Mouse (Mus musculus): ENCODE data around the gene Tspan15. TPM values are rescaled to one million over a fixed set of nuclear protein-coding genes. Genes with fewer than 3 reads are reported as not detected.

Gene Tspan15
- polyA plus RNA-seq, 1 experiment from 2014 or later = 22.2 TPM

DNA sequence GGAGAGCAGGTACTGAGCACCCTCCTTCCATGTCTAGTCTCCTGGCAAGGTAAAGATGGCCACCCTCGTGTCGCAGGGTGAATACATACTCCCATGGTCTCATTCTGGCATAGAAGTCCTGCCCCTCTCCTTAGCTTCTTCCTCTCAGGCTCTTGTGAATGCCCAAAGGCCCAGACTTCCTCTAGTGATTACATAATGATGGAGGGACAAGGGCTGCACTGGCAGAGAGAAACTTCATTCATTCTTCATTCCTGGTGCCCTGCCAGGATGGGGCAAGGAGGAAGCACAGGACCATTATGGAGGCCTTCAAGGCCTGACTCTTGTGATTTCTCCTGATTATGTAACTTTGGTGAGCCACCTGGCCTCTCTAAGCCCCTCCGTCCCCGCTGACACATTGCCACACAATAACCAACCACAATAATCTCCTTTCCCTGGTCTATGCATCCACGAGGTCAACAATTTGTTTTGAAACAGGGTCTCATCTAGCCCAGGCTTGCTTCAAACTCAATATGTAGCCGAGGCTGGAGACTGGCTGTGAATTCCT lies 48.5 kb downstream of the Tspan15 start:
- Histone ChIP-seq H3K4me2 (no peak overlapping the region), H3K27ac (replicated peaks) (no peak overlapping the region), H3K9me3 (peaks cover 8% of the 10 kb centered on the region; the same call in 1 of the 2 replicates), H3K4me3 (no peak overlapping the region), H3K36me3 (no peaks in the 10 kb centered on the region), H3K9ac (no peak overlapping the region), H3K4me1 (replicated peaks) (no peaks in the 10 kb centered on the region), H3K27me3 (peaks cover 75% of the 10 kb centered on the region)
- 69% methylated on average over 6 of the region's 6 CpGs for WGBS
- ATAC-seq (ENCODE audit: low read depth) = 0 out of 2 replicates have a peak, but pooled peaks have one; percentile 21

DNA sequence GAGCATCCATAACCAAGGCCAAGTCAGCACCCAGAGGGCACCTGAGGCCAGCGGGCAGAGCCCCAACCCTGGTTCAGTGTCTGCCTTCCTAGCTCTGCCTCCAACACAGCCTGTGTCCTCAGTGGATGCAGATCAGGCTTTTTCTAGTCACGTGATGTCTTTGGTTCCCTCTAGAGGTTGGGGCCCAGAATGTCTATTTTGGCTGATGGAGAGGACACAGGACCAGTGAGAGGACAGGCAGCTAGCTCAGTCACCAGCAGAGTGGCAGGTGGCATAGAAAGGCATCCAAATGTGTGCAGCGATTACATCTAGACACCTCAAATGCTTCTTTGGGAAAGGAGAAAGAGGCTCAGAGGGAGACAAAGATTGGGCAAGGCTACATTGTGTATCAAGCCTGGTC lies 49.4 kb downstream of the Tspan15 start:
- Histone ChIP-seq H3K4me3 (no peak overlapping the region), H3K36me3 (no peaks in the 10 kb centered on the region), H3K4me2 (no peak overlapping the region), H3K27me3 (peaks cover 82% of the 10 kb centered on the region), H3K27ac (replicated peaks) (no peak overlapping the region), H3K9me3 (peaks cover 8% of the 10 kb centered on the region; the same call in 1 of the 2 replicates), H3K9ac (no peak overlapping the region), H3K4me1 (replicated peaks) (no peaks in the 10 kb centered on the region)
- 57% methylated on average over 3 of the region's 3 CpGs for WGBS
- ATAC-seq (ENCODE audit: low read depth) = no peak

DNA sequence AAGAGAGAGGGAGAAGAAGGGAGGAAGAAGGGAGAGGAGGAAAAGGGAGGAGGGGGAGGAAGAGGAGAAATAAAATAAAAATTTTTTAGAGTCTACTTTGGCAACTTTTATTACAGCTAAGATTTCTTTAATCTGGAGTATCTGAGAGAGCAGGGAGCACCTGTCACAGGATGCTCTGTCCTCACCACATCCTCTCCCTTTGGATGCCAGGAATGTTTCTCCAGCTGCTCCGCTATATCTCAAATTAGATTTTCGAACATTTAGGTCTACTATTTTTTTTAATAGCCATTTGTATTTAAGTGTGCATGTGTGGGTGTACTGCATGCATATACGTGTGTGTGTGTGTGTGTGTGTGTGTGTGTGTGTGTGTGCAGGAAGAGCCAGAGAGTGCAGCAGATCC lies 51.1 kb downstream of the Tspan15 start:
- no peak overlapping the region for H3K27ac ChIP-seq (replicated peaks)
- peaks cover 90% of the 10 kb centered on the region for H3K27me3 ChIP-seq
- peaks cover 15% of the 10 kb centered on the region; the same call in 1 of the 2 replicates for H3K9me3 ChIP-seq
- 92% methylated on average over 3 of the region's 3 CpGs for WGBS
- no peak for ATAC-seq (ENCODE audit: low read depth)
- H3K4me2 ChIP-seq = no peak overlapping the region
- no peak overlapping the region for H3K4me3 ChIP-seq
- no peaks in the 10 kb centered on the region for H3K36me3 ChIP-seq
- no peak overlapping the region for H3K9ac ChIP-seq
- 0 out of 2 replicates have a peak, but pooled peaks cover 3% of the 10 kb centered on the region for H3K4me1 ChIP-seq (replicated peaks)

DNA sequence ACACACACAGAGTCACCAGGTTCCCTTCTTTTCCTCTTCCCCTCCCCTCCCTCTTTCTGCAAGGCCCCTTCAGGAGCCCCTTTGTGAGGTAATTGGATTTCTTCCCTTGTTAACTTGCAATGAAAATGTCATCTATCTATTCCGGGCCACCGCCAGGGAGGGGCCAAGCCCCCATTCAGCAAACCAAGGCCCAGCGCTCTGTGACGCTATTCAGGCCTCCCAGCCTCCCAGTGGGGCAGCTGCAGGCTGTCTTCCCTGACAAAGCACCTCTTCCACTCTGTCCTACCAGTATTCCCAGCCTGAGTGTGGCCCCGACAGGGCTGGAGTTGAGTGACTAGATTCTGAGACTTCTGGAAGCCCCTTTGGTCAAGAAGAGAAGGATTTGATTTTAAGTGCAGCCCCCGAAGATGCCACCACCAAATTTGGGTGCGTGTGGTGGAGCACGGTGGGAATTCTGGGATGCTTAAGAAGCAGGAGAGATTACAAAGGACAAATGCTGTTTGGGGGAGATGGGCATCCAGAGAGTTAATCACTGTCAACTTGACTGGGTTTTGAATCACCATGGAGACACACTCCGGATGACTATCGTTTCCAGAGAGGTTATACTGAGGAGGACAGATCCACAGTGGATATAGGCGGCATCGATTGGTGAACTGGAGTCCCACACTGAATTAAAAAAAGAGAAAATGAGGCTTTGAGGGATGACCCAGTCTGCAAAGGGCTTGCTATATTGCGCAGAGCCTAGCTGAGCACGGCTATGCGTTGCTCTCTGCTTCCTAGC lies 56.3 kb downstream of the Tspan15 start:
- H3K27me3 ChIP-seq = peaks cover 88% of the 10 kb centered on the region

DNA sequence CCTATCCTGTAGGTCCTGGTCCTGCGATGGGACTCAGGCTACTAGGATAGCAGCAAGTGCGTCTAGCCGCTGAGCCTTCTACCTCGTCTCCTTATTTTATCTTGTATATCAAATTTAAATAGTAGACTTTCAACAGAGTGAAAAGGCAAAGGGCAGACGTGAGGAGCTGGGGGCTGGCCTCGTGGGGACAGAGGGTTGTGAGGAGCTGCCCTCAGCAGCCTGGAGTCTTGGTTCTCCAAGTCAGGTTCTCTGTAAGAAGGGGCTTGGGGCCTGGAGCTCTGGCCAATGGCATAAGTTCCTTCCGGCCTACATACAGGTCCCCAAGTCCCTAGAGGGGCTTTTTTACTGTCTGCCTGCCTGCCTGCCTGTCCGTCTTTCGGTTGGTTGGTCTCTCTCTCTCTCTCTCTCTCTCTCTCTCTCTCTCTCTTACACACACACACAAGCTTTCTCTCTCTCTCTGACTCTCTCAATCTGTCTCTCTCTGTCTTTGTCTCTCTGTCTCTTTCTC lies 57.1 kb downstream of the Tspan15 start:
- Histone ChIP-seq H3K9me3 (peaks cover 15% of the 10 kb centered on the region; the same call in 1 of the 2 replicates), H3K4me3 (no peak overlapping the region), H3K9ac (no peak overlapping the region), H3K27me3 (peaks cover 86% of the 10 kb centered on the region), H3K4me1 (replicated peaks) (peaks cover 24% of the 10 kb centered on the region), H3K36me3 (no peaks in the 10 kb centered on the region), H3K4me2 (no peak overlapping the region), H3K27ac (replicated peaks) (no peak overlapping the region)
- 13% methylated on average over 9 of the region's 9 CpGs for WGBS
- ATAC-seq (ENCODE audit: low read depth) = no peak

More for the DNA sequence above, 56.3 kb downstream of the Tspan15 start:
- 0 out of 2 replicates have a peak overlapping the region, but pooled peaks have one; percentile 31 for H3K9ac ChIP-seq
- no peaks in the 10 kb centered on the region for H3K36me3 ChIP-seq
- no peak overlapping the region for H3K4me2 ChIP-seq
- ATAC-seq (ENCODE audit: low read depth) = peak; percentile 77
- H3K4me3 ChIP-seq = no peak overlapping the region
- 26% methylated on average over 15 of the region's 15 CpGs for WGBS
- H3K9me3 ChIP-seq = peaks cover 15% of the 10 kb centered on the region; the same call in 1 of the 2 replicates
- peaks cover 24% of the 10 kb centered on the region for H3K4me1 ChIP-seq (replicated peaks)
- H3K27ac ChIP-seq (replicated peaks) = no peak overlapping the region

DNA sequence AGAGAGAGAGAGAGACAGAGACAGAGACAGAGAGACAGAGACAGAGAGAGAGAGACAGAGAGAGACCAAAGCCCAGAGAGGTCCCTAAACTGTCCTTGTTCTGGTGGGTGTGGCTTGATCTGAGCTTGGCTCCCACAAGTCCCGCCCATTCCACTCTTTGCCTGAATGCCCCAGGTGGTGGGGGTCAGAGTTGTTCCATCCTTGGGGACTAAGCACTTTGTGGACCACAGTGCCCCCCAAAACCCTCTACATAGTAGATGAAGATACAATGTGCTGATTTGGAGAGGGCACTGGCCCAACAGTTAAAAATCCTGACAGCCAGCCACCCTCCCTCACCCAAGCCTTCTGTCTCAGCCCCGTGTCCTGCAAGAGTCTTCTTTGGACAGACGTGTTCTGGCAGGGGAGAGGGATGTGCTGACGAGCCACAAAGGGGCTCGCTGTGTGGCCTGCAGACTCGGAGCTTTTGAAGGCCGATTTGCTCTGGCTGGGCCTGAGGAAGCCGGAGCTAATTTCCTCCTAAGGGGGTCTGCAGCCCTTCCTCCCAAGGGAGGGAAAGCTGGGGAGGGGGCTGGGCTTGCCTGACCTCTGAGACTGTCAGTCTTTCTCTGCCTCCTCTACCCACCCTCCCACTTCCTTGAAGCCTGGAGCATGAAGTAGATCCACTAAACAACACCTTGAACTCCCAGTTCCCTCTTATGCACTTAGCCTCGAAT lies 58.1 kb downstream of the Tspan15 start:
- H3K27me3 ChIP-seq = peaks cover 86% of the 10 kb centered on the region
- H3K4me2 ChIP-seq = no peak overlapping the region
- 2% methylated on average over 9 of the region's 9 CpGs for WGBS
- H3K36me3 ChIP-seq = no peaks in the 10 kb centered on the region
- peaks cover 24% of the 10 kb centered on the region for H3K4me1 ChIP-seq (replicated peaks)
- H3K4me3 ChIP-seq = no peak overlapping the region
- 0 out of 2 replicates have a peak overlapping the region, but pooled peaks have one; percentile 8 for H3K9ac ChIP-seq
- peak; percentile 56 for ATAC-seq (ENCODE audit: low read depth)
- peak overlapping the region; percentile 23; the same call in 1 of the 2 replicates for H3K27ac ChIP-seq (replicated peaks)
- H3K9me3 ChIP-seq = peaks cover 9% of the 10 kb centered on the region; the same call in 1 of the 2 replicates

DNA sequence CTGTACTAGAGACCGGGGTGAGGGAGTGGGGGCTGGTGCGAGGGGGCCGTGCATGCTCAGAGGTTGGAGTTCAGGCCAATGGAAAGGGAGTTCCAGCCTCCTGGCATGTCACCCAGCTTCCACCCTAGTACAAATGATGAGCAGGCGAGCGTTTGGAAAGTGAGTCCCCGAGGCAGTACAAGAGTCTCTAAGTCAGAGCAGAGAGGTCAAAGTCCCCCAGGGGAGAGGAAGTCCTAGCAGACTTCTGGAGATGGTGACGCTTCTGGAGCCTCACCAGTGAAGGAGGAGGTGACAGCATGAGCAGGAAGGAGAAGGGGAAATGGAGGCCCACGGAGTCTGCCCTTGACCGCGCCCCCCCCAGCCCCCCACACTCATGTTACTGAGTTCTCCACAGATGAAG lies 68.6 kb downstream of the Tspan15 start:
- 41% methylated on average over 10 of the region's 10 CpGs for WGBS

DNA sequence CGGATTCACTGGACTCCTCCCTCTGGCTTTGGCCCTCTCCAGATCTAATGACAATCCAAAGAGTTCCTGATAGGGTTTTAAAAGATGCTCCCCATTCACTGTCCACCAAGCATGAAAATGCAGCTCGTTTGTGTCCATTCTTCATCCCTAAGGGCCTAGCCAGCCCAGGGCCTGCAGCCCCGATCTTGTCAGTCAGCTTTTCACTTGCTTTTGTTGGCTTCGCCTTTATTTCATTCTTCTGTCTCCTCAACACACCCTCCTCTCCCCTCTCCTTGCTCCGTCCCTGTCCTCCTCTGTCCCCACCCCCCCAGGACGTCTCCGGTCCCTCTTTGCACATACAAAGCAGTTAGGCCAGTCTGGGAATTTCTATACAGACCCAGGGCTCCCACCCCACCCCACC lies 81.1 kb downstream of the Tspan15 start:
- 5% methylated on average over 7 of the region's 7 CpGs for WGBS
- peaks cover 9% of the 10 kb centered on the region; the same call in 1 of the 2 replicates for H3K4me1 ChIP-seq (replicated peaks)
- no peaks in the 10 kb centered on the region for H3K36me3 ChIP-seq
- H3K4me3 ChIP-seq = no peak overlapping the region
- H3K9ac ChIP-seq = 0 out of 2 replicates have a peak overlapping the region, but pooled peaks have one; percentile 22
- peaks cover 92% of the 10 kb centered on the region for H3K27me3 ChIP-seq
- peaks cover 12% of the 10 kb centered on the region for H3K9me3 ChIP-seq
- H3K27ac ChIP-seq (replicated peaks) = no peak overlapping the region
- H3K4me2 ChIP-seq = no peak overlapping the region
- no peak for ATAC-seq (ENCODE audit: low read depth)

More for the DNA sequence above, 68.6 kb downstream of the Tspan15 start:
- H3K9me3 ChIP-seq = no peaks in the 10 kb centered on the region
- no peak overlapping the region for H3K27ac ChIP-seq (replicated peaks)
- peaks cover 10% of the 10 kb centered on the region; the same call in 1 of the 2 replicates for H3K4me1 ChIP-seq (replicated peaks)
- no peak overlapping the region for H3K9ac ChIP-seq
- no peak overlapping the region for H3K4me3 ChIP-seq
- no peak for ATAC-seq (ENCODE audit: low read depth)
- H3K36me3 ChIP-seq = no peaks in the 10 kb centered on the region
- H3K27me3 ChIP-seq = peaks cover 80% of the 10 kb centered on the region
- H3K4me2 ChIP-seq = no peak overlapping the region

DNA sequence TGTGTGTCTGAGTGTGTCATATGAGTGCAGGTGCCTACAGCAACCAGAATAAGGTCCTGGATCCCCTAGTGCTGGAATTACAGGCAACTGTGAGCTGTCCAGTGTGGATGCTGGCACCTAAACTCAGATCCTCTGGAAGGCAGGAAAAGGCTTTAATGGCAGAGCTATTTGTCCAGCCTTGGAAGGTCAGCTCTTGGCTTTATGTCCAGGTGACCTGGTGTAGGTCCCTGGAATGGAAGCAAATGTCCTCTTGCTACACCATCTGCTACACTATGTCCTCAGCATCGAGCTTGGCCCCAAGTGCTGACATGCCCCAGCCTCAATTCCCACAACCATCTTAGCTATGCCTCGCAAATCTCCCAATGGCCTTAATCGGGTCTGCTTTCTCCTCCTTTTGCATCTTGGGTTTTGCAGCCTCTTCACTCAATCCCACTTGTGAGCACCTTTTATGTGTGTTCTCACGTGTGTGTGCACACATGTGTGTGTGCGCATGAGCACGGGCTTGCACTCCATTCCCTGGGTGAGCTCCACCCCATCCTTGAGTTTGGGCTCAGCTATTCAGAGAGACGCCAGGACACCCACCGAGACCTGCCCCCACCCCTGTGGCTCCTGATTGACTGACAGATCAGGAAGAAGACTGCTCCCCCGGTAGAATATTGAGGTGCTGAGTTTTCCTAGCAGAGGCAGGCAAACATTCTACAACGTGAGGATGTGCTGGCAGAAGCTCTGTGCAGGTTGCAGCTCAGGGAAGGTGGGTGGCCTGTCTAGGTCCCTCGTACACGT lies 83.4 kb downstream of the Tspan15 start:
- Histone ChIP-seq H3K27me3 (peaks cover 88% of the 10 kb centered on the region), H3K9ac (no peak overlapping the region), H3K36me3 (no peaks in the 10 kb centered on the region), H3K4me1 (replicated peaks) (peaks cover 9% of the 10 kb centered on the region; the same call in 1 of the 2 replicates), H3K4me3 (no peak overlapping the region), H3K9me3 (no peaks in the 10 kb centered on the region), H3K27ac (replicated peaks) (no peak overlapping the region), H3K4me2 (no peak overlapping the region)
- ATAC-seq (ENCODE audit: low read depth) = no peak
- 51% methylated on average over 12 of the region's 12 CpGs for WGBS

DNA sequence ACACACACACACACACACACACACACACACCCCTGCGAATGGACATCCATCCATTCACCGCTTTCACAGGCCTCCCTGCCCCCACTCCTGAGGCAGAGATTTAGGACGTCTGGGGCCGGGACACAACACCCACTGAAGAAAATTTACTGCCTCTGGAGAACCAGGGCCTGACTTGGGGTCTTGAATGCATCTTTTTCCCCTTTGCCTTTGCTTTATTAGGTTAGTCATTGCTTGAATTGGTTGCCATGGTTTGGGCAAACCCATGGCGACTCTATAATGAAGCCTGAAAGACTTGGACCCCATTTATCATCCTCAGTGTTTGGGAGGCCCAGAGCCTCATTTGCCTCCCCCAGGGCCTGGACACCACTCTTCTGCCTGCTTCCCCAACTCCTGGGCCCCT lies 85.1 kb downstream of the Tspan15 start:
- no peak overlapping the region for H3K27ac ChIP-seq (replicated peaks)
- H3K4me2 ChIP-seq = no peak overlapping the region
- H3K4me1 ChIP-seq (replicated peaks) = peaks cover 9% of the 10 kb centered on the region; the same call in 1 of the 2 replicates
- WGBS = 12% methylated on average over 5 of the region's 5 CpGs
- H3K9ac ChIP-seq = no peak overlapping the region
- H3K9me3 ChIP-seq = no peaks in the 10 kb centered on the region
- H3K36me3 ChIP-seq = no peaks in the 10 kb centered on the region
- peak; percentile 84 for ATAC-seq (ENCODE audit: low read depth)
- H3K4me3 ChIP-seq = no peak overlapping the region
- peaks cover 85% of the 10 kb centered on the region for H3K27me3 ChIP-seq

DNA sequence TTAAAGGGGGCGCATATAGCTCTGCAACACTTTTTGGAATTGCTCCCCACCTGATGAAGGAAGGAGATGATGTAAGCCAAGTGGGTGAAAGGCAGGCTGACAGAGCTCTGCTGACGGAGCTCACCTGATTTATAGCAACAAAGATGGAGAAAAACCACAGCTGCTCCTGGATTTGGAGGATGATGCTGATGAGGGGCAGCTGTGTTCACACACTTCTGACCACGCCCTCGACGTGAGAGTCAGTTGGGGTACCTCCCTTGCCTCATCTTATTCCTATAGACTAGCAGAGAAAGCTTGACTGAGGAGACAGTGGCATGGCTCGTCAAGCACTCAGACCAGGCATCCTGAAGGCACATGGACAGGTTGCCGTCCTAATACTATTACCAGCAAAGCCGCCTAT lies 87.2 kb downstream of the Tspan15 start, which contains the start of gene Fam241b:
TSS of gene Fam241b (minus strand) at position 101 of the 400 bp plus-strand sequence.
- Histone ChIP-seq H3K27ac (replicated peaks) (no peak within 1 kb of the TSS), H3K27me3 (peaks cover 85% of the 10 kb centered on the region), H3K9me3 (no peaks in the 10 kb centered on the region), H3K4me1 (replicated peaks) (peaks cover 9% of the 10 kb centered on the region; the same call in 1 of the 2 replicates), H3K4me2 (no peak within 1 kb of the TSS), H3K4me3 (no peak within 1 kb of the TSS), H3K36me3 (no peaks in the 10 kb centered on the region), H3K9ac (no peak within 1 kb of the TSS)
- no peak for ATAC-seq (ENCODE audit: low read depth)
- 65% methylated on average over 8 of the region's 8 CpGs for WGBS

Data from neural tube, embryonic 13.5 days (tissue).